Mouse (Mus musculus) hindbrain, embryonic 13.5 days (tissue): Measurements from ENCODE around the gene Palmd. TPM values are rescaled to one million over a fixed set of nuclear protein-coding genes. Genes with fewer than 3 reads are reported as not detected.

Experiments
- ATAC-seq: fragments of 200-750 bp; cut with Nextera tagmentation; 2 replicates; pipeline ENCODE4 v1.8.0; 2017; ENCODE audit warnings: moderate TSS enrichment; ENCODE audit not compliant: low FRiP score
- H3K27ac ChIP-seq: fragments of 300-500 bp; sonication (generic); 2 replicates; pipeline ENCODE4 v1.5.1; 2015; ENCODE audit warnings: inconsistent platforms, mild to moderate bottlenecking, moderate library complexity
- H3K27me3 ChIP-seq: fragments of 300-500 bp; sonication (generic); 2 replicates; pipeline ENCODE4 v1.6.1; 2015; ENCODE audit warnings: mild to moderate bottlenecking, inconsistent platforms
- H3K36me3 ChIP-seq: fragments of 300-500 bp; sonication (generic); 2 replicates; pipeline ENCODE4 v1.6.1; 2015; ENCODE audit warnings: mild to moderate bottlenecking, inconsistent platforms
- H3K4me1 ChIP-seq: fragments of 300-500 bp; sonication (generic); replicated peaks from 2 replicates; pipeline ENCODE4 v1.6.1; 2015; ENCODE audit warnings: inconsistent platforms
- H3K4me2 ChIP-seq: fragments of 300-500 bp; sonication (generic); 2 replicates; pipeline ENCODE4 v1.6.1; 2015; ENCODE audit warnings: inconsistent platforms, mild to moderate bottlenecking, moderate library complexity
- H3K4me3 ChIP-seq: fragments of 300-500 bp; sonication (generic); 2 replicates; pipeline ENCODE4 v1.5.1; 2015; ENCODE audit warnings: mild to moderate bottlenecking, inconsistent platforms
- H3K9ac ChIP-seq: fragments of 300-500 bp; sonication (generic); 2 replicates; pipeline ENCODE4 v1.6.1; 2015; ENCODE audit warnings: mild to moderate bottlenecking, inconsistent platforms
- H3K9me3 ChIP-seq: fragments of 300-500 bp; sonication (generic); 2 replicates; pipeline ENCODE4 v1.6.1; 2016; ENCODE audit warnings: inconsistent platforms
- WGBS: fragments of 180-500 bp; shearing (Covaris S2); methylation state at CpG from one replicate; pipeline ENCODE4 v1.1.7; 2015; 5-methylcytosine and 5-hydroxymethylcytosine counted together
- polyA plus RNA-seq: library from polyadenylated mRNA; unstranded; fragments of >200 nt; fragmentation: Nextera tagmentation; extraction: Ambion mirVana; gene quantifications from 2 replicates; pipeline ENCODE4 v1.2.1, GENCODE M21; 2015

The Palmd gene
- polyA plus RNA-seq, 1 experiment from 2014 or later, result 7.5 TPM

DNA sequence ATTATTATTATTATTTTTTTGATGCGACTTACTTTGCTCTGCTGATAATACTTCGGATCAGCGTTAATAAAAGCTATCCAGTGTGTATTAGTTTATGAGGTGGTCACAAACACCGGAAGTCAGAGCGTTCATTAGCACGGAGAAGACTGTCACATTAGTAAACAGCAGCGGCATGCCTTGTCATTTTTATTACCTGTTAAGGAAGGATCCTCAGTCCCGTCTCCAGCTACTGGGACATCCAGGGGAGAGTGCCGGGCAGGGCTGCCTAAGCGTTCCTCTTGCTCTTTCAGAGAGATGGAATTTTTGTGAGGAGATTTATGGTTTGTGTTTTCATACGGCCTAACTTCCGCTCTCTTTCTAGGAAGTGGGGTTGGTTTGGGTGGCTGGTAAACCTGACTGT, 45.7 kb downstream of the Palmd start:
- no peak overlapping the region for H3K4me2 ChIP-seq
- ATAC-seq, result no peak
- H3K9ac ChIP-seq, result no peak overlapping the region
- no peaks in the 10 kb centered on the region for H3K36me3 ChIP-seq
- H3K27ac ChIP-seq, result no peak overlapping the region
- no peaks in the 10 kb centered on the region for H3K27me3 ChIP-seq
- no peaks in the 10 kb centered on the region for H3K9me3 ChIP-seq
- WGBS, result 88% methylated on average over 12 of the region's 12 CpGs
- H3K4me3 ChIP-seq, result no peak overlapping the region
- H3K4me1 ChIP-seq, result no peaks in the 10 kb centered on the region

DNA sequence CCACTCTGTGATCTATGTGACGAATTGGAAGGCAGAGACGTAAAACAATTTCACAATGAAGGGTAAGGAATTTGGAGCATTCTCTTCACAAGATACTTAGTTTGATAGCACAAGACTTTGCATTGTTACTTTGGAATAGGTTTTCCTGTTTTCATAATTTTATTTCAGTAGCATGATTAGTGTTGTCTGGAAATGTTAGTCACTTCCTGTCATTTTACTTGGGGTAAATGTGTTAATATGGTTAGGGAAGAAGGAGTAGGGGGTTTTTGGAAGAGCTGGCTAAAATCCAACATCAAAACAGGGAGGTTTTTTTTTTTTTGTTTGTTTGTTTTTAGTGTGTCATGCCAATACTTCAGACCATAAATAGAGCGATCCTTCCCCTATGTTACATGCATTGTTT, 47.3 kb downstream of the Palmd start:
- no peaks in the 10 kb centered on the region for H3K27me3 ChIP-seq
- H3K4me2 ChIP-seq, result no peak overlapping the region
- no peaks in the 10 kb centered on the region for H3K4me1 ChIP-seq
- H3K4me3 ChIP-seq, result no peak overlapping the region
- WGBS, result 86% methylated on average over 3 of the region's 3 CpGs
- no peak for ATAC-seq
- H3K27ac ChIP-seq, result no peak overlapping the region
- H3K36me3 ChIP-seq, result no peaks in the 10 kb centered on the region
- no peaks in the 10 kb centered on the region for H3K9me3 ChIP-seq
- no peak overlapping the region for H3K9ac ChIP-seq

DNA sequence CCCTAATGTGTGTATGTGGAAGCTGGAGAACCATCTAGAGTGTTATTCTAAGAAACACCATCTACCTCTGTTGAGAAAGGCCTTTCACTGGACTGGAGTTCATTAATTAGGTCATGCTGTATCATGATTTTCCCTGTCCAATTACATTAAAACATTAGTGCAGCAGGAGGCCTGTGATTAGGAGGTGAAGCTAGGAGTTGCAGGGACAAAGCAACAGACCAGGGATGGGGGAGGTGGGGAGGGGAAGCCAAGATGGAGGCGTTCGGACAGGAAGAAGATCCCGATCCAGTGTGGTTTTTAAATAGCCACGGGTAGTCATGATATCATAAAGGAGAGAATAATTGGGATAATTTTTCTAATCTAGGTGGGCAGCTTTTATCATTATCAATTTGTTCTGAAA, 51.8 kb downstream of the Palmd start:
- H3K4me2 ChIP-seq, result no peak overlapping the region
- WGBS, result 93% methylated on average over 4 of the region's 4 CpGs
- H3K4me3 ChIP-seq, result no peak overlapping the region
- no peak overlapping the region for H3K9ac ChIP-seq
- H3K36me3 ChIP-seq, result no peaks in the 10 kb centered on the region
- no peaks in the 10 kb centered on the region for H3K4me1 ChIP-seq
- no peaks in the 10 kb centered on the region for H3K9me3 ChIP-seq
- H3K27me3 ChIP-seq, result no peaks in the 10 kb centered on the region
- no peak overlapping the region for H3K27ac ChIP-seq
- no peak for ATAC-seq

DNA sequence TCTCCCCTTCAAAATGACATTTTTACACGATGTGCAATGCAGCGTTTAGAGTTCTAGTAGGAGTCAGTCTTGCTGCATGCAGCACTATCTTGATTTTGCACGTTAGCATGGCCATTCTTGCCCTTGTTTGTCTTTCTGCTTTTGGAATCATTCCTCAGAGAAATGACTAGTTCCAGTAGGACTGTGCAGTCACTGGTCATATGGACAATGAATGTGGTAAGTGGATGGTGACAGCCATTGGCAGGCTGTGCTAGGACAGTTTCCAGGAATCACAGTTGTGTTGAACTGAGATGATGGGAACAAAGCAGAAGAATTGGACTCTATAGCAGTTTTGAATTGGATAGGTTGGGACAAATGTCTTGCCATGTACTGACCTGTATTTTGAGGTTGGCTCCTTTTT, 53.9 kb downstream of the Palmd start:
- Histone ChIP-seq H3K27ac (no peak overlapping the region), H3K36me3 (no peaks in the 10 kb centered on the region), H3K4me3 (no peak overlapping the region), H3K4me1 (no peaks in the 10 kb centered on the region), H3K9ac (no peak overlapping the region), H3K4me2 (no peak overlapping the region), H3K9me3 (no peaks in the 10 kb centered on the region), H3K27me3 (no peaks in the 10 kb centered on the region)
- WGBS, result 84% methylated on average over 3 of the region's 3 CpGs
- ATAC-seq, result no peak

DNA sequence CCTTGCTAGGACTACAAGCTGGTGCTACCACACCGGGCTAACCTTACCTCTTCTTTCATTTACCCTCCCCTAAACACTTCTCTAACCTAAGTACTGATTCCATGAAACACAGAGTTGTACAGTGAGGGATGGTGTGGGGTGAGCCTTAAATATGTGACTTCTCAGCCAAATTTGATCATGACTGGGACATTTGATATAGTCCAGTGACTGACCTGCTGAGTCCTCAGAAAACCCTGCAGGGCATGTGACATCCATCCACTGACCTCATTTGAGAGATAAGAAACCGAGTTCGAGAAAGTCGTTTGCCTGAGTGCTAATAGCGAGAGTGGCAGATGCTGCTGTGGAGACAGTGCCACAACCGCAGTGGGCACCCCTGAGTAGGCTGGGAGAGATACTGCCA, 54.4 kb downstream of the Palmd start:
- no peak overlapping the region for H3K9ac ChIP-seq

DNA sequence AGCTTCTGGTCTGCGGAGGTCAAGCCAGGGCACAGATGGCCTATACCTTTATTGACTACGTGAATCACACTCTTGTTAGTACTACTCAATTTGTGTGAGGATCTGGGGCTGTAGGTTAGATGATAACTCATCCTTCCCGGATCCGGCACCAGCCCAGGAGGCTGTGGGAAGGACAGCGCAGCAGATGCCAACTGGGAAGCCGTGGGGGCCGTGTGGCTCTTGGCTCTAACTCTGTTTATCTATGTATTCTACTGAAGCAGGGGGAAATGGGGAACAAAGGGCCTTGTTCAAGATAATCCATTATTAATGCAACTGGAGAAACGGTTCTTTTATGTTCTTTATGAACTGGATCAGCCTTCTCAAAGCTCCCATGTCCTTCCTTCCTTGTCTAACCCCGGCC, 62.2 kb downstream of the Palmd start:
- no peak for ATAC-seq
- Histone ChIP-seq H3K9ac (no peak overlapping the region), H3K4me1 (0 out of 2 replicates have a peak, but pooled peaks cover 3% of the 10 kb centered on the region), H3K9me3 (no peaks in the 10 kb centered on the region), H3K36me3 (no peaks in the 10 kb centered on the region), H3K27ac (no peak overlapping the region), H3K4me3 (no peak overlapping the region), H3K27me3 (no peaks in the 10 kb centered on the region), H3K4me2 (no peak overlapping the region)
- 59% methylated on average over 9 of the region's 9 CpGs for WGBS

More for the DNA sequence above, 54.4 kb downstream of the Palmd start:
- ATAC-seq, result no peak
- Histone ChIP-seq H3K4me1 (no peaks in the 10 kb centered on the region), H3K4me2 (no peak overlapping the region), H3K4me3 (no peak overlapping the region), H3K27ac (no peak overlapping the region), H3K9me3 (no peaks in the 10 kb centered on the region), H3K36me3 (no peaks in the 10 kb centered on the region), H3K27me3 (no peaks in the 10 kb centered on the region)
- WGBS, result 91% methylated on average over 6 of the region's 6 CpGs

DNA sequence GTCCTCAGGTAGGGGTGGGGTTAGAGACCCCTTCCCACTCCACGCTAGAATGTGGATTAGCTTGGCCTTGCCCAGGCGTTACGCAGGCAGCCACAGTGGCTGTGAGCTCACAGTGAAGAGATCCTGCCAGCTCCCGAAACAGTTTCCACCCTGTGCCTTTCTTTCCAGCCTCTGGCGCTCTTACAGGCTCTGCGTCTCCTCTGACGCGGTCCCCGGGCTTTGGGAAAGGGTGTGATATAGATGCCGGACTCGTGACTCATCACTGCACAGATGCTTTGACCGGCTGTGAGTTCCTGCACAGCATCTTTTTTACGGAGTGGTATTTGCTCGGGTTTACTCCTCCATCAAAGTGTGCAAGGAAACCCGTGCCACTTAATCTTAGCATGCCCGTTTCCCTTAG, 62.9 kb downstream of the Palmd start:
- H3K27me3 ChIP-seq, result no peaks in the 10 kb centered on the region
- H3K9me3 ChIP-seq, result no peaks in the 10 kb centered on the region
- H3K27ac ChIP-seq, result no peak overlapping the region
- no peak for ATAC-seq
- 85% methylated on average over 16 of the region's 16 CpGs for WGBS
- no peak overlapping the region for H3K9ac ChIP-seq
- no peaks in the 10 kb centered on the region for H3K36me3 ChIP-seq
- H3K4me3 ChIP-seq, result no peak overlapping the region
- no peak overlapping the region for H3K4me2 ChIP-seq
- H3K4me1 ChIP-seq, result 0 out of 2 replicates have a peak, but pooled peaks cover 3% of the 10 kb centered on the region

DNA sequence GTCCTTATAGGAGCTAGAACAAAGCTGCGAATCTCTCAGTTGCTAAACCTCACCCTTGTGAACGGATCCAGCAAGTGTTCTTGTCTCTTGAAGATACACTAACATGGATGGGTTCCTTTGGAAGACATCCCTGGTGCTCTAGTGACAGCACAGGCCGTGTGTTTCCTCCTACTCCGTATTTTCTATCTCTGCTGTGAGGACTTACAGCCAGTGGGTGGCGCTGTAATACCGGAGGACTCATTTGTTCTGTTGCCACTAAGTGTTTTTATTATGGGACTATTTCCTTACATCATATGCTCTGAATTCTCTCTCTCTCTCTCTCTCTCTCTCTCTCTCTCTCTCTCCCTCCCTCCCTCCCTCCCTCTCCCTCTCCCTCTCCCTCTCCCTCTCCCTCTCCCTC, 64.6 kb downstream of the Palmd start:
- no peaks in the 10 kb centered on the region for H3K36me3 ChIP-seq
- peak; percentile 80 for ATAC-seq
- H3K27me3 ChIP-seq, result no peaks in the 10 kb centered on the region
- H3K4me3 ChIP-seq, result no peak overlapping the region
- H3K4me1 ChIP-seq, result 0 out of 2 replicates have a peak, but pooled peaks cover 3% of the 10 kb centered on the region
- H3K9ac ChIP-seq, result no peak overlapping the region
- no peak overlapping the region for H3K27ac ChIP-seq
- no peak overlapping the region for H3K4me2 ChIP-seq
- 21% methylated on average over 6 of the region's 6 CpGs for WGBS
- no peaks in the 10 kb centered on the region for H3K9me3 ChIP-seq

DNA sequence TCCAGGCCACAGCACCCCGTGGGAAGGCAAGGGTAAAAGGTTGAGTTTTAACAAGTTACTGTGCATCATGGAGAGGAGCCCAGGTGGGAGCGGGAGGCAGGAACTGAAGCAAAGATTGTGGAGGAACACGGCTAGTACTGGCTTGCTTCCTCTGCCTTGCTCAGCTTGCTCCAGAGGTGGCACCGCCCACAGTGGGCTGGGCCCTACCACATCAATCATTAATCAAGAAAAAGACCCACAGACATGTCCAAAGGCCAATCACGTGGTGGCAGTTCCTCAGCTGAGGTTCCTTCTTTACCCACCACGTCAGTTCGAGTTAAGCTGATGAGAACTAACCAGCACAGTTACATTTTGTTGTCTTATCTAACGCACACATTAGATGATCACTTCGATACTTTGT, 75.9 kb downstream of the Palmd start:
- Histone ChIP-seq H3K4me3 (no peak overlapping the region), H3K9ac (no peak overlapping the region), H3K27ac (no peak overlapping the region), H3K4me1 (peaks cover 9% of the 10 kb centered on the region), H3K36me3 (no peaks in the 10 kb centered on the region), H3K27me3 (no peaks in the 10 kb centered on the region), H3K4me2 (no peak overlapping the region), H3K9me3 (no peaks in the 10 kb centered on the region)
- no peak for ATAC-seq
- 83% methylated on average over 9 of the region's 9 CpGs for WGBS

DNA sequence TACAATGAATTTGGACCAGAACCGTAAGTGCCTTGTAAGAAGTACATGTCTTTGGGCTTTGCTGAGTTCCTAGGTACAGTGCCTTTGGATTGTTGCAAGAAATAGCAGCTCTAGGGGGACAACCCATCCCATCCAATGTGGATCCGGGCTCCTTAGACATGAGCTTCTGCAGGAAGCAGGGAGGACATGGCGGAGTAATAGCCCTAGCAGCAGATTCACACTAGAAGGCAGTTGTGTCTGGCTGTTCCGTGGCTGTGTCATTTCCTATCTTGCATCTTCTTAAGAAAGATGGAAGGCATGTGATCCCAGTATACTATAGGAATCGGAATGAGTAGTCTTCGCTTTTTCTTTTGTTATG, 76.6 kb downstream of the Palmd start:
- H3K9me3 ChIP-seq, result no peaks in the 10 kb centered on the region
- no peaks in the 10 kb centered on the region for H3K27me3 ChIP-seq
- ATAC-seq, result peak; percentile 43; the same call in 1 of the 2 replicates
- no peak overlapping the region for H3K4me2 ChIP-seq
- no peak overlapping the region for H3K9ac ChIP-seq
- H3K36me3 ChIP-seq, result no peaks in the 10 kb centered on the region
- no peak overlapping the region for H3K4me3 ChIP-seq
- H3K4me1 ChIP-seq, result peaks cover 9% of the 10 kb centered on the region
- 81% methylated on average over 6 of the region's 6 CpGs for WGBS
- no peak overlapping the region for H3K27ac ChIP-seq

DNA sequence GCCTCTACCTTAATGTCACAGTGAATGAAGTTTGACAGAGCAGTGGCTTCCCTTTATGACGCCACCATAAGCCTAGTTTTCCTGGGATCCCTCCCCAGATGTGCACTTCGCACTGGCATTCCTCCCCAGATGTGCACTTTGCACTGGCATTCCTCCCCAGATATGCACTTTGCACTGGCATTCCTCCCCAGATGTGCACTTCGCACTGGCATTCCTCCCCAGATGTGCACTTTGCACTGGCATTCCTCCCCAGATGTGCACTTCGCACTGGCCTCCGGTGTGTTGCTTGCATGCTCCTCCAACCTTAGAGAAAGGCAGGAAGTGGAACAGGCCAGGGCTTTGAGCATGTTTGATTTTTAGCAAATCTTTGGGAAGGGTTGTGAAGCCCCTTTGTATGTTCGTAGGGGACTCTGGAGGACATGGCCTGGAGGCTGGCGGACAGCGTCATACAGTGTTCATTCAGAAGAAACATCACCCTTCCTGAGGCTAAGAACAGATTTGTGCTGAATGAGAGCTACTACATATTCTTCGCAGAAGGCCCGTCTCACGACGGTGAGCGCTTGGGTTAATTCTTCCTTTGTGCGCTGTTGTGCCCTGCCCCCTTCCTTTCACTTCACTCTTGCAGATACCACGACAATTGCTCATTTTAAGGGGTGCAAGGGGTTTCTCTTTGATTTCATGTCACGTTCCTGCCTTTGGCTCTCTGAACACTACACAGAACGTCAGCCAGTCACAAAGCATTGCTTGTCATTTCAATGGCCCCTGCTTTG, 77.2 kb downstream of the Palmd start:
- no peak overlapping the region for H3K4me2 ChIP-seq
- no peaks in the 10 kb centered on the region for H3K9me3 ChIP-seq
- peak; percentile 68 for ATAC-seq
- H3K36me3 ChIP-seq, result no peaks in the 10 kb centered on the region
- peaks cover 9% of the 10 kb centered on the region for H3K4me1 ChIP-seq
- no peak overlapping the region for H3K9ac ChIP-seq
- no peak overlapping the region for H3K27ac ChIP-seq
- WGBS, result 62% methylated on average over 17 of the region's 17 CpGs
- H3K4me3 ChIP-seq, result no peak overlapping the region
- H3K27me3 ChIP-seq, result no peaks in the 10 kb centered on the region

DNA sequence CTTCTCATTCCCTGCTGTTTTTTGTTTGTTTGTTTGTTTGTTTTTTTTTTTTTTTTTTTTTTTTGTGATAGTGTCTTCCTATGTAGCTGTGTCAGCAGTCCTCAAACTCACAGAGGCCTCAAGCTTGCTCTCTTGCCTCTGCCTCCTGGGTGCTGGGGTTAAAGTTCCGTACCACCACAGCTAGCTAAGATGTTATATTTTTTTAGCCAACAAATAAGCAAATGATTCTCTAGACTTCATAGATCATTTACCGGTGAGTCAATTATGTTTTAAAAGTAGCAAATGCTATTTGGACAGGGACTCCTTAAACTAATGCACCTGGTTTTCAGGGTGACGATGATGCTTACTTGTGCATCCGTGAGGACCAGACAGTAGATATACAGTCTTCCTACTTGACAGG, 78.2 kb downstream of the Palmd start:
- Histone ChIP-seq H3K4me1 (peaks cover 9% of the 10 kb centered on the region), H3K4me3 (no peak overlapping the region), H3K36me3 (no peaks in the 10 kb centered on the region), H3K9me3 (no peaks in the 10 kb centered on the region), H3K4me2 (no peak overlapping the region), H3K27ac (no peak overlapping the region), H3K27me3 (no peaks in the 10 kb centered on the region), H3K9ac (no peak overlapping the region)
- no peak for ATAC-seq
- 97% methylated on average over 4 of the region's 4 CpGs for WGBS

DNA sequence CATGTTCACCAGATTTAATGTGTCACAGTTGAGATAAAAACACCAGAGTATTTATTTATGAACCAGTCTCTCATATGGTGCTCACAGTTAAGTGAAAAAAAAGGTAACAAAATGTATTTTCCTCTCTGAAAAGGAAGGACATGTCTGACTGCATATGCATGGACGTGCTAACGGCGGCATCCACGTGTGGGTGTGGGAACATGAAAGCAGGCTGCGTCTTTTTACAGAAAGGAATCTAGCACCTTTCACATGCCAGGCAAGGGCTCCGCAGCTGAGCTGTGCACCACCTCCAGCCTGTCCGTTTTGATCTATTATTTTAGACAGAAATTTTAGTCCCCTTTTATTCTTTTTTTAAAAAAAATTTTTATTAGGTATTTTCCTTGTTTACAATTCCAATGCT, 79.4 kb downstream of the Palmd start:
- H3K36me3 ChIP-seq, result no peaks in the 10 kb centered on the region
- no peak for ATAC-seq
- H3K9me3 ChIP-seq, result no peaks in the 10 kb centered on the region
- no peaks in the 10 kb centered on the region for H3K27me3 ChIP-seq
- H3K27ac ChIP-seq, result no peak overlapping the region
- H3K4me1 ChIP-seq, result peaks cover 9% of the 10 kb centered on the region
- no peak overlapping the region for H3K4me3 ChIP-seq
- WGBS, result 92% methylated on average over 7 of the region's 7 CpGs
- no peak overlapping the region for H3K4me2 ChIP-seq
- H3K9ac ChIP-seq, result no peak overlapping the region
